Mouse (Mus musculus) G1E-ER4 (cell line): ENCODE measurements around the gene Dpp10. TPM values are rescaled to one million over a fixed set of nuclear protein-coding genes. Genes with fewer than 3 reads are reported as not detected.

Source experiments
- GATA1 ChIP-seq: IDR thresholded peaks from one replicate; pipeline ENCODE4 v1.8.0; 2012; ENCODE audit warnings: low read length, inconsistent platforms
- polyA plus RNA-seq: library from polyadenylated mRNA; stranded (reverse); fragments of >175 nt; gene quantifications from 2 replicates; pipeline ENCODE4 v1.2.3, GENCODE M21; 2012

Dpp10 gene
- polyA plus RNA-seq, 1 experiment: not detected

GRCm38 (mm10) chr1:123637897-123638296 lies 407.5 kb downstream of the Dpp10 start:
- no peak for TF ChIP-seq GATA1

GRCm38 (mm10) chr1:123628268-123628667 lies 417.1 kb downstream of the Dpp10 start:
- no peak for TF ChIP-seq GATA1

- no peak for TF ChIP-seq GATA1
Observed at GRCm38 (mm10) chr1:123584857-123585256, 460.5 kb downstream of the Dpp10 start.

- no peak for TF ChIP-seq GATA1
Observed at GRCm38 (mm10) chr1:123580112-123580511, 465.2 kb downstream of the Dpp10 start.

- TF ChIP-seq GATA1: no peak
Observed at GRCm38 (mm10) chr1:123573713-123574112, 471.6 kb downstream of the Dpp10 start.

- TF ChIP-seq GATA1: no peak
Observed at GRCm38 (mm10) chr1:123542496-123542895, 502.9 kb downstream of the Dpp10 start.

- no peak for TF ChIP-seq GATA1
Observed at GRCm38 (mm10) chr1:123467729-123468128, 577.6 kb downstream of the Dpp10 start.

- TF ChIP-seq GATA1: no peak
Observed at GRCm38 (mm10) chr1:123414163-123414562, 631.2 kb downstream of the Dpp10 start.

GRCm38 (mm10) chr1:123351300-123351699 lies 694.1 kb downstream of the Dpp10 start:
- no peak for TF ChIP-seq GATA1

- no peak for TF ChIP-seq GATA1
Observed at GRCm38 (mm10) chr1:123337877-123338276, 707.5 kb downstream of the Dpp10 start.

- TF ChIP-seq GATA1: no peak
Observed at GRCm38 (mm10) chr1:123316886-123317285, 728.5 kb downstream of the Dpp10 start.
